Mouse (Mus musculus): ENCODE data around the gene Parp3.
"Not testable (repeated sequence)": the region's sequence is repeated elsewhere in the genome, so short reads cannot be mapped to it uniquely, and the experiment has no call there.

The Parp3 gene

GRCm38 (mm10) chr9:106476924-106477484 is at the start of gene Parp3:
Gene Parp3 (minus strand): TSS chr9:106476949.
- peak; percentile 98 for DNase-seq

DNA sequence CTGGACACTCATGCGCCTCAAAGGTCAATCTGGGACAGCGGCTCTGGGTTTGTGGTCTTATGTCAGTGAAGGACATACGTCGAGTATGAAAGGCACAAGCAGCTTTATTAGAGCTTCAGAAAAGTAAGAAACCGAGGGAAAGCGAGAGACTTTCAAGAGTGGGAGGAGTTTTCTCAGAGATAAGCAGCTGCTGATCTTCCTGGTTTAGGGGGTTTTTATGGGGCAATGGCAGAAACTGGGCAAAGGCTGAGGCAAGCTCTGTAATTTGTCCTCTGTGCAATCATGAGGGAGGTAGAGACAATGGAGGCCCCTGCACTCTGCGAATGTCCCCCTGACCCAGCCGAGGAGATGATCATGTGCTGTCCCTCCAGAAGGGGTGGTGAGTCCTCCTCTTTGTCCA is 43.2 kb upstream of the Parp3 start:
- no peak for DNase-seq

GRCm38 (mm10) chr9:106519433-106519832 is 42.7 kb upstream of the Parp3 start:
- DNase-seq, result no peak

- no peak for DNase-seq
These were observed 37.5 kb upstream of the Parp3 start, which contains the start of gene Iqcf5 for GRCm38 (mm10) chr9:106514273-106514672. Gene Iqcf5 (plus strand): TSS chr9:106514573.

GRCm38 (mm10) chr9:106513566-106513965 is 36.8 kb upstream of the Parp3 start:
- no peak for DNase-seq

GRCm38 (mm10) chr9:106512729-106513450 is 36.1 kb upstream of the Parp3 start:
- no peak for DNase-seq

DNA sequence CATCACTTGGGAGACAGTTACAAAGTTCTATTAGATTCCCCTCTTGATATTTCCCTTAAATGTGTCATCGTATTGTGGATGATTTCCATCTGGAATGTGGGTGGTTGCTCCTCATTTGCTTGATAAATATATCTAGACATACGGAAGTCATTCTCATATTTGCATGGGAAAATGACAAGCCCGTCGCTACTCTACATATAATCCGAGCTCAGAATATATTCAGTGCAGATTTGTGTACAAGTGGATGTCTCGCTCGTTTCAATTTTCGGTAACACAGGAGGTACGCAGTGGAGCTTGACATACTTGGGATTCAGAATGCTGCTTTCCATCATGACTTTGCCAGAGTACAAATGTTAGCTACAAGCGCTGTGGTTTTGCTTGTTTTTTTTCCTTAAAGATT is 32.6 kb upstream of the Parp3 start:
- no peak for DNase-seq

- DNase-seq, result no peak
These were observed 27.5 kb upstream of the Parp3 start for GRCm38 (mm10) chr9:106504246-106504645.

DNA sequence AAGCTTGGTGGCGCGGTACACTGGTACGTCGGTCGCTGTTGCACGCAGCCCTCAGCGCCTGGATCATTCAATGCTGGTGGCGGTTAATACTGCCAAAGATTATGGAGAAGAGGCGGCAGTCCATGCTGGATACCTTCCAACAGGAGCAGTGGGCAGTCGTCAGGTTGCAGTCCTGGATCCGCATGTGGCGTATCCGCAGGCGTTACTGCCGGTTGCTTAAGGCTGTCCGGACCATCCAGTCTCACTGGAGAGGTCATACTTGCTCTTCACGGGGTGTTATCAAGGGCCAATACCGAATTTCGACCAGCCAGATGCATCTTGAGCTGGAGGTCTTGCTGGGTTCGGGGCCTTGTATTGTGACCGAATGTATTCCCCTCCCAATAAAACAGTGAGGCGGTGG is 25.1 kb upstream of the Parp3 start:
- DNase-seq, result no peak

- DNase-seq, result no peak
These were observed 22.9 kb upstream of the Parp3 start, which contains the start of gene Iqcf1 for GRCm38 (mm10) chr9:106499667-106500066. Gene Iqcf1 (plus strand): TSS chr9:106499967.

DNA sequence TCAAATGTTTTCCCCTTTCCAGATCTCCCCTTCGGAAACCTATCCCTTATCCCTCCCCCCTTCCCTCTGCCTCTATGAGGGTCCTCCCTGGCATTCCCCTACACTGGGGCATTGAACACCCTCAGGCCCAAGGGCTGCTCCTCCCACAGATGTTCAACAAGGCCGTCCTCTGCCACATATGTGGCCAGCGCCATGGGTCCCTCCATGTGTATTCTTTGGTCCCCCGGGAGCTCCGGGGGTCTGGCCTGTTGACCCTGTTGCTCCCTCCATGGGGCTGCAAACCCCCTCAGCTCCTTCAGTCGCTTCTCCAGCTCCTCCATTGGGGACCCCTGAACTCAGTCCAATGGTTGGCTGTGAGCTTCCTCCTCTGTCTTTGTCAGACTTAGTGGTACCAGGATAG is 10.9 kb upstream of the Parp3 start:
- DNase-seq, result not testable (repeated sequence)

GRCm38 (mm10) chr9:106485076-106485475 is 8.3 kb upstream of the Parp3 start:
- DNase-seq, result no peak

DNA sequence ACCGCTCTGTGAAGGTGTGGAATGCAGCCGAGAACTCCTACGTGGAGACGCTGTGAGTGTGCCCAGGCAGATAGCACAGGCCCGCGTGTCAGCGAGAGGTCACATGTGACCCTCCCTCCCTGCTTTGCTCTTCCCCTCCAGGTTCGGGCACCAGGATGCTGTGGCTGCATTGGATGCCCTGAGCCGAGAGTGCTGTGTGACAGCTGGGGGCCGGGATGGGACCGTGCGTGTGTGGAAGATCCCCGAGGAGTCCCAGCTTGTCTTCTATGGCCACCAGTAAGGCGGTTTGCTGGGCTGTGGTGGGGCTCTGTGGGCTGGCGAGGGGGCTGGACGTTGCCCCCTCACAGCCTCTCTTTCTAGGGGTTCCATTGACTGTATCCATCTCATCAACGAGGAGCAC is 6.9 kb upstream of the Parp3 start:
- no peak for DNase-seq

- DNase-seq, result no peak
These were observed 6.4 kb upstream of the Parp3 start for GRCm38 (mm10) chr9:106483136-106483535.

DNA sequence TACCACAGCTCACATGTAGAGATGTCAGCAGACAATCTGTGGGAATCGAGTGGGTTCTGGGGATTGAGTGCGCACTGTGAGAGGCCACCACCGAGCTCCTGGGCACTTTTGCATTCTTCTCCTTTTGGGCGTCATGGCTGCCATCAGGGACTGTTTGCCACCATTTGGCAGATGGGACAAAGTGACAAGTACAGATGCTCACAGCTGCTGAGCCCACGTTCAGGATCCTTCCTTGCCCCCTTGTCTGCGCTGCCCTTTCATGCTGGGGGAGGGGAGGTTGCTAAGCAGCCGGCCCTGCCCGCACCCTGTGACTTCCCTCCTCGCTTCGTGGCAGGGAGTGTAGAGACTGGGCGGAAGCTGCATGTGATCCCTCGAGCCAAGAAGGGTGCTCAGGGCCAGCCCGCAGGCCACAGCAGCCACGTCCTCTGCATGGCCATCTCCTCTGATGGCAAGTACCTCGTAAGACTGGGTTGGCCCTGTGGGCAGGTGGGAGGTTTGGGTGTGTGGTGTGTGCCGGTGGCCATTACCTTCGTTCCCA is 5.9 kb upstream of the Parp3 start:
- DNase-seq, result no peak

DNA sequence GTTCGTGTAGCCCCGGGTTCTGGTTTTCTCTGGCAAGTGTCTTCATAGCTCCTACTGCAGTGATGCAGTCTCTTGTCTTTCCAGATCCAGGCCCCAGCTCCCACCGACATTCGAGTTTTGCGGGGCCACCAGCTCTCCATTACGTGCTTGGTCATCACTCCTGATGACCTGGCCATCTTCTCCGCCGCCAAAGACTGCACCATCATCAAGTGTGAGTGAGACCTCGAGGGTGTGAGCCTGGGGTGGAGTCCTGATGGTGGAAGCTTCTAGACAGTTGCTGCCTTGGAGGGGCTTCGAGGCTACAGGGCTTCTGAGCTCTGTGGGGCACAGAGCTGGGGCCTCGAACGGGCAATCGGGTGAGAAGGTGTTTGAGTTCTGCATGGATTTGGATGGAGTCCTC is 4.9 kb upstream of the Parp3 start:
- DNase-seq, result no peak

- DNase-seq, result no peak
These were observed 4.3 kb upstream of the Parp3 start for GRCm38 (mm10) chr9:106481075-106481474.

DNA sequence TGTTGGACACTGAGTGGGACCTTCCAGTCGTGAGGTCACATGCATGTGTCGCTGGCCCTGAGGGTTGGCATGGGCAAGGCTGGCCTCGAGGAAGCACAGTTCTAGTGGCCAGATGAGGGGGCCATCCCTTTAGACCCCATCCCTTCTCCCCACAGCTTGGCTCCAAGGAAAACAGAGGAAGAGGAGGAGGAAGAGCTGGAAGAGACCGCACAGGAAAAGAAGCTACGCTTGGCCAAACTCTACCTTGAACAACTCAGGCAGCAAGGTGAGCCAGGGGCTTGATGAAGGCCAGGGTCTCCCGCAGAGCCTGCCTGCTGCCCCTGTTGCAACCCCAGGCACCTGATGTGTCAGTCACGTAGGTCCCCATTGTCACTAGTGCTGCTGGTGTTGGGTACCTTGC is 3.8 kb upstream of the Parp3 start:
- DNase-seq, result no peak

DNA sequence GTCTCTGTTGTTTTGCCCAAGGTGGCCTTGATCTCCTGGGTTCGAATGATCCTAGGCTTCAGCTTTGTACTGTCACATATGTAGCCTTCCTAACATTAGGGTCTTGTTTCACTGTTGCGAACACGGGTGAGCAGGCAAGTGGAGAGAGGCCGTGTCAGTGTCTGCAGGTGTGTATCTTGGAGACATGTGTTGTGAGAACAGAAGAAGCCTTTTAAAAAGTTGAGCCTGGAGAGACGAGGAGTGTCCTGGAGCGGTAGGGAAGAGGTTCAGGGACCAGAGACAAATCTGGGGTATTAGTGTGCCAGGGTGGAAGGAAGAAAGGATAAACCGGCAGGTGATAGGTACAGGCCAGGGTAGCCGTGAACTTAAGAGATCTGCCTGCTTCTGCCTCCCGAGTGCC is 1.4 kb upstream of the Parp3 start:
- DNase-seq, result no peak

GRCm38 (mm10) chr9:106477649-106478048 is 900 bp upstream of the Parp3 start:
- peak; percentile 2 for DNase-seq

- peak; percentile 23 for DNase-seq
These were observed 486 bp downstream of the Parp3 start for GRCm38 (mm10) chr9:106476002-106476923.

GRCm38 (mm10) chr9:106475663-106476001 is 1.1 kb downstream of the Parp3 start, which contains the start of gene Rrp9:
Gene Rrp9 (plus strand): TSS chr9:106475963.
- DNase-seq, result peak; percentile 7

GRCm38 (mm10) chr9:106475046-106475445 is 1.7 kb downstream of the Parp3 start:
- no peak for DNase-seq

Data from right cerebral cortex, postnatal 14 days (tissue).